Mouse (Mus musculus): Measurements from ENCODE around the gene Ell3.

GRCm38 (mm10) chr2:121423166-121423565, 20.9 kb downstream of the Ell3 start:
- TF ChIP-seq CTCF (IDR thresholded peaks at IDR 0.05; ENCODE audit: low read depth, low read length) (no peak), GATA1 (IDR thresholded peaks at IDR 0.05; ENCODE audit: borderline replicate concordance, low read length) (no peak), TAL1 (conservative IDR thresholded peaks at IDR 0.05; ENCODE audit: low read depth, low read length) (no peak)
